Mouse (Mus musculus): ENCODE results near the gene Ppil4. TPM values are rescaled to one million over a fixed set of nuclear protein-coding genes. Genes with fewer than 3 reads are reported as not detected.

Gene Ppil4
- polyA plus RNA-seq, 1 experiment from 2014 or later = 33.9 TPM

DNA sequence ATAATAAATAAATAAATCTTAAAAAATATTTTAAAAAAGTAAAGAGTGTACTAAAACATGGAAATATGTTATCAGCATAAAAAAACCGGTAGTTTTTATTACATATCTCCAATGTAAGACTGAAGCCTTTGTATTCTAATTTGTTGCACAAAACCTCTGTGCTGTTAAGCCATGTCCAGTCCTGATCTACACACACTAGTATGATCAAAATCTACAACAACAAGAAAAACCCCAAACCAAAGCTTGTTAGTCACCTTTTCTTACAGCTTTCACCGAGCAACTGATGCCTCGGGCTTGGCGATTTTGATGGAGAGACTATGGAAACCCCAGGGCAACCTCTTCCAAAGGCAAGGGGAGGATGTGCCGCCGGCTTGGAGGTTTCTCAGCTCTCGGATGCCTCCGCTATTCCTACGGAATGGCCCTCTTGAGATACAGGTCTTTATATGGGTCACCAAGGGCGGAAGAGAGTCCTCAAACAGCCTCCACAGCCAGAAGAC, 389 bp upstream of the Ppil4 start:
- no peaks in the 10 kb centered on the region for H3K9me3 ChIP-seq
- under 1% methylated on average over 10 of the region's 10 CpGs for WGBS
- peak; percentile 73 for ATAC-seq

DNA sequence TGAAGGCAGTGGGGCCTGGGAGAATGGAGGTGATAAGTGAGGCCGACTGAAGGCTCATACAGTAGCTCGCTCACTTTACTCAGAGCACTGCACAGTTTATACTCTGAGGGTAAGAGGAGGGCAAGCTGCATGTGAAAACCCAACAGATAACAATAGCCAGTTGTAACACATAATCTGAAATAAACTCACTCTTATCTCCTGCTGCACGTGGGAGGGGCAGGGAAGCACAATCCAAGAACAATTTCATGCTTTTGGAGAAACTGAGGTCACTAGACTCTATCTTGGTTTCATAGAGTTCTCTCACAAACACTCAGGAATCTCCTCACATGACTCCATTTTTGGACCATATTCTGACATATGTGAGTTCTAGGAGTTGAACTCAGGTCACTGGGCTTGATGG, 8.6 kb downstream of the Ppil4 start:
- Histone ChIP-seq H3K36me3 (peaks cover 22% of the 10 kb centered on the region), H3K4me3 (replicated peaks) (no peak overlapping the region), H3K4me1 (replicated peaks) (no peaks in the 10 kb centered on the region), H3K27me3 (replicated peaks) (no peaks in the 10 kb centered on the region), H3K9ac (no peak overlapping the region), H3K9me3 (no peaks in the 10 kb centered on the region), H3K4me2 (replicated peaks) (no peak overlapping the region), H3K27ac (no peak overlapping the region)
- 86% methylated on average over 3 of the region's 3 CpGs for WGBS
- no peak for ATAC-seq

More for the DNA sequence above, 389 bp upstream of the Ppil4 start:
- Histone ChIP-seq H3K4me3 (replicated peaks) (peak overlapping the region; percentile 71), H3K4me1 (replicated peaks) (peaks cover 7% of the 10 kb centered on the region), H3K27ac (0 out of 2 replicates have a peak overlapping the region, but pooled peaks have one; percentile 28), H3K27me3 (replicated peaks) (no peaks in the 10 kb centered on the region), H3K4me2 (replicated peaks) (peak overlapping the region; percentile 51), H3K36me3 (peaks cover 13% of the 10 kb centered on the region), H3K9ac (peak overlapping the region; percentile 85)

DNA sequence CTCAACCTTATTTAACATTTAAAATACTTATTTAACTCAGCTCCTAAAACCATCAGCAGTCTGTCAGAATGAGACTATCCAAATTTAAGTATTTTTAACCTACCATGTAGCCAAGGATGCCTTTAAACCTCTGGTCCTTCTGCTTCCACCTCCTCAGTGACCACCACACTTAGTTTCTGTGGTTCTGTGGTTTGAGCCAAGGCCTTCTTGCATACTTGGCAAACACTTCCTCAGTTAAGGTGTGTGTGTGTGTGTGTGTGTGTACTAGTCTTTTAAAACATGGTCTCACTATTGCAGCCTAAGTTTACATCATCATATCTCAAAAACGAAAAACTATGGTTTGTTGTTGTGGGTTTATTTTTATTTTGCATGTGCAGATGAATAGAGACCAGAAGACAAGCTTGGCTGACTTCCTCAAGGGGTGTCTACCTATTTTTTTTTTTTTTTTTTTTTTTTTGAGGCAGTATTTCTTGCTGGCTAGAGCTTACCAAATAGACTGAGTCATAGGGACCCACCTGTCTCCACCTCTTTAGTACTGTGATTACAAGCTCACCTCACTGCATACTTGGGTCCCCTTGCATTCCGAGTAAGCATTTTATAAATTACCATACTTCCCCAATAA, 9.9 kb downstream of the Ppil4 start:
- WGBS = 90% methylated on average over 2 of the region's 2 CpGs
- no peak overlapping the region for H3K4me3 ChIP-seq (replicated peaks)
- no peaks in the 10 kb centered on the region for H3K4me1 ChIP-seq (replicated peaks)
- H3K36me3 ChIP-seq = peaks cover 14% of the 10 kb centered on the region
- H3K9me3 ChIP-seq = no peaks in the 10 kb centered on the region
- H3K4me2 ChIP-seq (replicated peaks) = no peak overlapping the region
- no peak for ATAC-seq
- no peak overlapping the region for H3K27ac ChIP-seq
- H3K27me3 ChIP-seq (replicated peaks) = no peaks in the 10 kb centered on the region
- H3K9ac ChIP-seq = no peak overlapping the region

DNA sequence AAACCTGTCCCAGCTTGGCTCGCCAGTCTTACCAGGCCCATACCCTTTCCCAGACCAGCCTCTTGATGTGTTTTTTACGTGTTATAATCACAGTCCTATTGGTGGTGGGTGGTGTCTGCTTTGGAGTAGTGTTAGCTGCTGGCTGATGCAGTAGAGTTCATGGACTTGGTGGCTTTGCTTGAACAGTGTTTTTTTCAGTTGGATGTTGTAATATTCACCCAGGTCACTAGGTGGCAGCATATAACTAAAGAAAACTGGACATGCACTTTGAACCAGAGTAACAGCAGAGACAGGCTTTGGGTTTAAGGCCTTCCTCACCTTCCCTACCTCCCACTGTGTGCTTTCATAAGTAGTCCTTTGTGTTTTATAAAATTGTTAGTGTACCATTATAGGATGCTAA, 17.2 kb downstream of the Ppil4 start:
- 57% methylated on average over 2 of the region's 2 CpGs for WGBS
- Histone ChIP-seq H3K27ac (no peak overlapping the region), H3K9ac (no peak overlapping the region), H3K36me3 (peaks cover 18% of the 10 kb centered on the region), H3K27me3 (replicated peaks) (no peaks in the 10 kb centered on the region), H3K4me1 (replicated peaks) (no peaks in the 10 kb centered on the region), H3K9me3 (no peaks in the 10 kb centered on the region), H3K4me3 (replicated peaks) (no peak overlapping the region), H3K4me2 (replicated peaks) (no peak overlapping the region)
- peak; percentile 58 for ATAC-seq

DNA sequence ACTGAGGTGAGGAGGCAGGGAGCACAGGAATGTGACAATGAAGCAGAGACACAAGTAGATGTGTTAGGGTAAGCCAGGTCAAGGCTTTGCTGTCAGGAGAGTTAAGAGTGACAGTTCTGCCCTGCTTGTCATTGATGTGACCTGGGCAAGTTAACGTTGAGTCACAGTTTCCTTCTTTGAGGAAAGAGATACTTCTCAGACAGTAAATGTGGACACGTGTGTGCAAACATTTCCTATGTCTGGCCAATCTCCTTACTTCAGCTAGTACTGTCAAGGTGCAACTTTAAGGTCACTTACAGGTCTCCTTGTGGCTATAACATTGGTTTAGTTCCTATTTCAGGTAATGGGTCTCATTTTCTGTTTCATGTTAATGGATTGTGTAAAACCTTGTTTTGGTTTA, 23.8 kb downstream of the Ppil4 start:
- H3K4me3 ChIP-seq (replicated peaks) = no peak overlapping the region
- peaks cover 6% of the 10 kb centered on the region; the same call in 1 of the 2 replicates for H3K36me3 ChIP-seq
- no peaks in the 10 kb centered on the region for H3K27me3 ChIP-seq (replicated peaks)
- H3K9me3 ChIP-seq = no peaks in the 10 kb centered on the region
- H3K27ac ChIP-seq = no peak overlapping the region
- no peak overlapping the region for H3K4me2 ChIP-seq (replicated peaks)
- ATAC-seq = no peak
- WGBS = 89% methylated on average over 2 of the region's 2 CpGs
- no peaks in the 10 kb centered on the region for H3K4me1 ChIP-seq (replicated peaks)
- no peak overlapping the region for H3K9ac ChIP-seq

DNA sequence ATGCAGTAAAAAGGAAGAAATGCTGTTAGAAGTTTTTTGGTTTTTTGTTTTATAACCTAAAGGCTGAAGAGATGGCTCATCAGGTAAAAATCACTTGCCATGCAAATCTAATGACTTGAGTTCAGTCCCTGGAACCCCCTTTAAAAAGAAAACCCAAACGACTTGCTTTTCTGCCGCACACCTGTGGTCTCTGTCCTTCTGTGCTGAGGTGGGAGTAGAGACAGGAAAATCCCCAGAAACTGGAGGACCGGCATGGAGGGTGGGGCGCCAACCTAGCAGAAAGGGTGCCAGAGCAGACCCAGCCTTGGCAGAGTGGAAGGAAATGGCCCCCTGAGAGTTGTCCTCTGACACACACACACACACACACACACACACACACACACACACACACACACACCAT, 26.0 kb downstream of the Ppil4 start:
- WGBS = 88% methylated on average over 4 of the region's 4 CpGs
- no peaks in the 10 kb centered on the region for H3K9me3 ChIP-seq
- H3K27me3 ChIP-seq (replicated peaks) = no peaks in the 10 kb centered on the region
- H3K4me1 ChIP-seq (replicated peaks) = no peaks in the 10 kb centered on the region
- no peak overlapping the region for H3K9ac ChIP-seq
- no peak overlapping the region for H3K4me3 ChIP-seq (replicated peaks)
- H3K4me2 ChIP-seq (replicated peaks) = no peak overlapping the region
- H3K27ac ChIP-seq = no peak overlapping the region
- ATAC-seq = no peak
- peaks cover 8% of the 10 kb centered on the region; the same call in 1 of the 2 replicates for H3K36me3 ChIP-seq

DNA sequence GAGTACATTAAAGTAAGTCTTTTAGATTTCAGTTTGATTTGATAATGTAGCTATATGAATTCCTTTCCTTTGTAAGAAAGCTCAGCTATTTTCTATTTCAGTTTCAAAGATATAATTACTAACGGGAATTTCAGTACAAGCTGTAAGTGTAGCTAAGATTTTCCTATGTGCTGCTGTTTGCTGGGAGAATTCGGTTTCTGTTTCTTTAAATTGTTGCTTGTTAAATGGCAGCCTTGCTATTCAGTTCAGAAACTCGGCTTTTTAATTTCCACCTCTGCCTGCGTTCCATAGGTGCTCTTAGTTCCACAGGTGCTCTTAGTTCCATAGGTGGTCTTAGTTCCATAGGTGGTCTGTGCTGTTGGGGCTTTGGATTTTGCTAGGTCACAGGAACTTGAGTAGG, 26.5 kb downstream of the Ppil4 start:
- WGBS = 90% methylated on average over 4 of the region's 4 CpGs
- H3K9me3 ChIP-seq = no peaks in the 10 kb centered on the region
- no peak overlapping the region for H3K9ac ChIP-seq
- peaks cover 8% of the 10 kb centered on the region; the same call in 1 of the 2 replicates for H3K36me3 ChIP-seq
- H3K27ac ChIP-seq = no peak overlapping the region
- no peak for ATAC-seq
- no peaks in the 10 kb centered on the region for H3K27me3 ChIP-seq (replicated peaks)
- H3K4me2 ChIP-seq (replicated peaks) = no peak overlapping the region
- H3K4me1 ChIP-seq (replicated peaks) = no peaks in the 10 kb centered on the region
- H3K4me3 ChIP-seq (replicated peaks) = no peak overlapping the region

DNA sequence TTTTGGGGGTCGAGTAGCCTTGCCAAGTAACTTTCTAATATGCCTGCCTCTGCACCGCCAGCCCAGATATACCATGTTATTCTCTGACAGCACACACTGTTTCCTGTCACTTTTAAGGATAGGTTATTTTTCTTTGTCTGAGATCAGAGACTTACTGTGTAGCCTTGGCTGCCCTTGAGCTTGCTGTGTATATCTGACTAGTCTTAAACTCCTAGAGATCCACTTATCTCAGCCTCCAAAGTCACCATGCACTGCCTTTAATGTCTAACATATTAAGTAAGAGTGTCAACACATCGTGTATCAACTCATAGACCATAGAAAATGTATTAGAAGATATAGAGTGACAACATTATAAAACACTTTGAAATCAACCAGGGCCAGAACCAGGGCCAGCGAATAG, 26.9 kb downstream of the Ppil4 start:
- Histone ChIP-seq H3K9me3 (no peaks in the 10 kb centered on the region), H3K27me3 (replicated peaks) (no peaks in the 10 kb centered on the region), H3K4me3 (replicated peaks) (no peak overlapping the region), H3K36me3 (peaks cover 5% of the 10 kb centered on the region; the same call in 1 of the 2 replicates), H3K9ac (no peak overlapping the region), H3K27ac (no peak overlapping the region), H3K4me1 (replicated peaks) (no peaks in the 10 kb centered on the region), H3K4me2 (replicated peaks) (no peak overlapping the region)
- WGBS = 84% methylated on average over 4 of the region's 4 CpGs
- no peak for ATAC-seq

DNA sequence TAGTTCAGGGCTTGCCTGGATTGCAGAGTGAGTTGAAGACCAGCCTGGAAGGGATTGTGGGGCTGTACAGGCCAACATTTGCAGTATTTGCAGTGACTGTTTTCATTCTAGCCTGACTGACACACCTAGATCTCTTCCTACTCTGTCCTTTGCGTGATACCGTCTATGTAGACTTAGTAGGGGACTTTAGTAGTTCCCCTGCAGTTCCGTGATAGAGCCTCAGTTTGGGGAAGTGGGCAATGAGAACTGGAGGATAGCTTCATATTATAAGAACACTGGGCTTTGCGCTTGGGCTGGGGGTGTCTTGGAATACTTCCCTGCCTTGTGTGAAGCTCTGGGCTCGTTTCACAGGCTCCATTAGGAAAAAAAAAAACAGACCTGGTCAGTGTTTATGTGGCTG, 27.5 kb downstream of the Ppil4 start:
- WGBS = 85% methylated on average over 5 of the region's 5 CpGs
- Histone ChIP-seq H3K36me3 (peaks cover 5% of the 10 kb centered on the region; the same call in 1 of the 2 replicates), H3K4me3 (replicated peaks) (no peak overlapping the region), H3K4me2 (replicated peaks) (no peak overlapping the region), H3K9me3 (no peaks in the 10 kb centered on the region), H3K9ac (no peak overlapping the region), H3K4me1 (replicated peaks) (no peaks in the 10 kb centered on the region), H3K27ac (no peak overlapping the region), H3K27me3 (replicated peaks) (no peaks in the 10 kb centered on the region)
- no peak for ATAC-seq

DNA sequence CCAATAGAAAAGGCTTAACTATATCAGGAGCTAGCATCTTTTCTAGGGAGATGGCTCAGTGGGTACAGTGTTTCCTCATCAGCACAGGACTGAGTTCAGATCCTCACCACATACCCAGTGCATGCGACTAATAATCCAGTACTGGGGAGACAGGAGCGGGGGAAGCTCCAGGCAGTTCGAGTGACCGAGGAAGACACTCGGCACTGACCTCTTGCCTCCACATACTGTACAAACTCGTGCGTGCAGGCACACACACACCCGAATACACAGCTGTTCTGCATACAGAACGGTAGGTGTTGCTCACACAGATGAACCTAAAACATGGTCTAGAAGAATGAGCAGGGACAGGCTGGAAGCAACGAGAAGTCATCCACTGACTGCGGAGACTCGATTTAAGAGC, 29.3 kb downstream of the Ppil4 start:
- Histone ChIP-seq H3K27me3 (replicated peaks) (no peaks in the 10 kb centered on the region), H3K36me3 (peaks cover 5% of the 10 kb centered on the region; the same call in 1 of the 2 replicates), H3K9ac (no peak overlapping the region), H3K4me2 (replicated peaks) (no peak overlapping the region), H3K9me3 (no peaks in the 10 kb centered on the region), H3K4me1 (replicated peaks) (no peaks in the 10 kb centered on the region), H3K27ac (no peak overlapping the region), H3K4me3 (replicated peaks) (no peak overlapping the region)
- WGBS = 93% methylated on average over 12 of the region's 12 CpGs
- ATAC-seq = no peak

DNA sequence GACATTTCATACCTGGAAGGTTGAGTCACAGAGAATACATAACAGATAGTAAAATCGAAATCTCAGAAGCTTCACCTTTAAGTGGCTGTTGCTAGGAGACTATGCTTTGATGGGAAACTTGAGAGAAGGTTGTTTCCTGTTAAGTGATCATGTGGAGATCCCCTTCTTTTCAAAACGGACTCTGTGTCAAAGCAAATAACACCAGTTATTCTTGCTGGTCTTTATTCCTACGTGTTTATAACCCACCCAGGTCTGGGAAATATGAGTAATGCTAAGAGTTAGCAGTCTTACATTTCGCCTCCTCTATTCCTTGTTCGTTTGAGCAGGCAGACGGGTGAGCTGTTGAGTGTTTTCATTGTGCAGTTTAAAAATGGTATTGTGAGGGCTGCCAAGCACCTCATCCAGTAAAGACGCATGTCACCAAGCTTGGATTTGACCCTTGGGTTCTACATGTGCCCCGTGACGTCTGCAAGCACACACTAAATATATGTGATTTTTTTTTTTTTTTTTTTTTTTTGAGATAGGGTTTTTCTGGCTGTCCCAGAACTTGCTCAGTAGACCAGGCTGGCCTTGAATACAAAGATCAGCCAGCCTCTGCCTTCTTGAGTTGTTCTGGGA, 32.1 kb downstream of the Ppil4 start:
- H3K27ac ChIP-seq = no peak overlapping the region
- no peak overlapping the region for H3K4me3 ChIP-seq (replicated peaks)
- H3K36me3 ChIP-seq = peaks cover 5% of the 10 kb centered on the region; the same call in 1 of the 2 replicates
- H3K4me1 ChIP-seq (replicated peaks) = no peaks in the 10 kb centered on the region
- ATAC-seq = no peak
- H3K4me2 ChIP-seq (replicated peaks) = no peak overlapping the region
- no peak overlapping the region for H3K9ac ChIP-seq
- no peaks in the 10 kb centered on the region for H3K27me3 ChIP-seq (replicated peaks)
- 88% methylated on average over 9 of the region's 9 CpGs for WGBS
- no peaks in the 10 kb centered on the region for H3K9me3 ChIP-seq

DNA sequence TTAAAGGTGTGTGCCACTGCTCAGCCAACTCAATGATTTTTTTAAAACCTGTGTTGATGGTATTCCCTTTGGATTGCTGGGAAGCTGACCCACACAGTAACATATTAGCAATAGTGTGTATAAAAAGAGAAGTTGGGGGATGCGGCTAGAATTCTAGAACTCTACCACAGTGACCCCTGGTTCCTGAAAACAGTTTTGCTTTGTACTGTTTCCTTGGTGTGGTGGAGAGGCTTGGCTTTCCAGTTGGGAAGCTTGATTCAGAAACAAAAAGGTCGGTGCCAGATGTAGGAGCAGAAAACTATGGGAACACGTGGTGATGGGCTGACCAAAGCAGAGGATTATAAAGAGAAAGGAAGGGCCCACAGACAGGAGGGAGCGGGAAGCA, 32.6 kb downstream of the Ppil4 start:
- H3K9me3 ChIP-seq = no peaks in the 10 kb centered on the region
- no peak overlapping the region for H3K27ac ChIP-seq
- H3K4me2 ChIP-seq (replicated peaks) = no peak overlapping the region
- 92% methylated on average over 4 of the region's 4 CpGs for WGBS
- peaks cover 5% of the 10 kb centered on the region; the same call in 1 of the 2 replicates for H3K36me3 ChIP-seq
- H3K4me3 ChIP-seq (replicated peaks) = no peak overlapping the region
- H3K4me1 ChIP-seq (replicated peaks) = no peaks in the 10 kb centered on the region
- no peak overlapping the region for H3K9ac ChIP-seq
- H3K27me3 ChIP-seq (replicated peaks) = no peaks in the 10 kb centered on the region
- ATAC-seq = no peak

DNA sequence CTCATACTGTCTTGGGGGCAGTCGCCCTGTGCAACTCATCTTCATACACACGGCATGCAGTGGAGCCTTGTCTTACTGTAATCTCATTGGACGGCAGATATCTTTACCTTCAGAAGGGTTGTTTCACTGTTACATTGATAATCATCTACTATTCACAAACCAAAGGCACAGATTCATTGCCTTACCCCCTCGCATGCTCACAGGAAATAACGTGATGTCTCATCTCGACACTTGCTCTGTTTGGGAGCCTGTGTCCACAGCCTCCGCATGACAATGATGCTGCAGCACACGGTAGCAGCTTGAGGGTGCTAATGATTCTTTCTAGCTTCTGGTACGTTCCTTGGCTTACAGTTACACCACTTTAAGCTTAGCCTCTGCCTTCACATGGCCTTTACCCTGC, 33.4 kb downstream of the Ppil4 start:
- Histone ChIP-seq H3K27me3 (replicated peaks) (no peaks in the 10 kb centered on the region), H3K4me1 (replicated peaks) (no peaks in the 10 kb centered on the region), H3K9me3 (no peaks in the 10 kb centered on the region), H3K4me2 (replicated peaks) (no peak overlapping the region), H3K9ac (no peak overlapping the region), H3K27ac (no peak overlapping the region), H3K36me3 (peaks cover 5% of the 10 kb centered on the region; the same call in 1 of the 2 replicates), H3K4me3 (replicated peaks) (no peak overlapping the region)
- WGBS = 94% methylated on average over 9 of the region's 9 CpGs
- no peak for ATAC-seq

All from intestine, embryonic 15.5 days (tissue).